Mouse (Mus musculus): Measurements from ENCODE around the gene Syk. TPM values are rescaled to one million over a fixed set of nuclear protein-coding genes. Genes with fewer than 3 reads are reported as not detected.

Syk gene
- total RNA-seq, 1 experiment from 2014 or later, result 5.7 TPM

DNA sequence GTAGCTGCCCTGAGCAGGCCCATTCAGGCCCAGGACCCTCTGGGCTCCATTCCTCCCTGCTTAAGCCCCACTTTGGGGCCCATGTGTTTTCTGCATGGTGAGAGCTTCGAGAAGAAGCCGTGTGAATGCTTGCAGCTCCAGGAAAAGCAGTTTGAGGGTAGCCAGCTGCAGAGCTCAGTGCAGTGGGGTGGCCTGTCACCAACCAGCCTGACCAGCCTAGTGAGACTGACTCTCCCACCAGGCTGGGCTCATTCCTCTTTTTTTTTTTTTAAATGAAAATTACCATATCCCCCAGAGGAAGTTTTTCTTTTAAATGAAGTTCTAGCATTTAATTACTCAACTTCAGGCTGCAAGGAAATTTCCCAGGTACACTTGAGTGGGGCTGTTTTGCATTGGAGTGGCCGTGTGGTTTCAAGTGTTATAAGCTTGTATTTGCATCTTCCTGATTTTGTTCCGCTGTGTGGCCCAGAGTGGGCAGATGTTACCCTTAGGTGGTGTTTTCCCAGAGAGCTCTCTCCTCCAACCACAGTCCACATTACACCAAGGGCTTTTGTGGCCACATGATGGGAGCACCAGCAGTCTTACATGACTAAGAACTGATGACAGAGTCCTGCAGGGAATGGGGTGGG, 17.2 kb downstream of the Syk start:
- no peak for DNase-seq

DNA sequence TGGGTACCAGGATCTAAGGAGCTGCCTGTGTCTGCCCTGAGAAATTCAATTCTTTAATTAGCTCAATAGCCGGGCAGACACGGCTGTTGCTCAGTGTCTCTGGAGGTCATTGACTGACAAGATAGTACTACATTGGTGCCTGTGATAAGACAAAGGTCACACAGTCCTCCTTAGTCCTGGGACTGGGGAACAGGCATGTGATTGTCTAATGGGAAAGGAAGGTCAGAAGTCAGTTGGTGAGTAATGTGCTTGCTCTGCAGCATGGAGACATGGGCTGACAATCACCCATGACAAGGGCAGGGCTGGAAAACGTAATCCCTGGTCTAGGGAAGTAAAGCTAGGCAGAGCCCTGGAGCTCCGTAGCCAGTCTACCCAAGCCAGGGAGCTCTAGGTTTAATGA, 19.8 kb downstream of the Syk start:
- DNase-seq, result peak; percentile 28

DNA sequence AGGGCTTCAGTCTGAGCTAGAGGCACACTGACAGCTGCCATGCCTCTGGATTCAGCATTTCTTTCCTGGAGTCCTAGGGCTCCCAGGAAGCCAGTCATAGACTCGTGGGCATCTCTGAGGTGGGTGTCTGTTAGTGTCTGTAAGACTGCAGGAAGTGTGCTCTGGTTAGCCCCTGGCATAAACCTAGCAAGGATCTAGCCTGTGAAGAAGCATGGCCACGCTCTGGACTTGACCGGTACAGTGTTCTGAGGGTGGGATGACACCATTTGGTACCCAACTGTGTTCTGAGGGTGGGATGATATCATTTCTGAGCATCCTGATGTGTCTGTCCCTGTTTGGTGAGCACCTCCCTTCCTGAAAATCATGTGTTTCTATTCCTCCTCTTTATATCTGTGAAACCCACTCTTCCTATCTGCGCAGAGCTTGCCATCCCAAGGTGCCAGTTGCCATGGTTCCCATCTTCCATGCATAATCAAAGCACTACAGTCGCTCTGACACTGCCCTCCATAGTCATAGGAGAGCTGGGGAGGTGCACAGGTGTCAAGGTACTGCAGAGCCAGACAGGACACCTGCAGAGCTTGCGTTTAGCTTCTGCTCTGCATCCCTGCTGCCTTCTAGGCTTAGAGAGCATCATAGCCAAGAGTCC, 20.9 kb downstream of the Syk start:
- DNase-seq, result no peak

DNA sequence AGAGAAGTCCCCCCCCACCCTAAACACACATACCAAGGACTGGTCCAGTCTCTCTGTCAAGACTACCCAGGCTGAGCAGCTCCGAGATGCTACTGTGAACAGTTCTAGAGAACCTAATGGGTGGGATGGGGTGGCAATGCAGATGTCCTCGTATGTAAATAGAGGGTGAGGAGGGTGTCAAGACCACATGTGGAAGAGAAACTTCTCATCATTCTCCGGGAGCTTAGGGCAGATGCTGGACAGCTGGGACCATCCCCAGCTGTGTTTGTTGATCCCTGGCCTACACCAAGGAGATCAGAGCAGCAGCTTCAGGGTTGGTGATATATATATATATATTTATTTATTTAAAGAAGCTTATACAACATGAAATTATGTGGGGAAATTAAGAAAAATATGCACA, 22.0 kb downstream of the Syk start:
- DNase-seq, result no peak

DNA sequence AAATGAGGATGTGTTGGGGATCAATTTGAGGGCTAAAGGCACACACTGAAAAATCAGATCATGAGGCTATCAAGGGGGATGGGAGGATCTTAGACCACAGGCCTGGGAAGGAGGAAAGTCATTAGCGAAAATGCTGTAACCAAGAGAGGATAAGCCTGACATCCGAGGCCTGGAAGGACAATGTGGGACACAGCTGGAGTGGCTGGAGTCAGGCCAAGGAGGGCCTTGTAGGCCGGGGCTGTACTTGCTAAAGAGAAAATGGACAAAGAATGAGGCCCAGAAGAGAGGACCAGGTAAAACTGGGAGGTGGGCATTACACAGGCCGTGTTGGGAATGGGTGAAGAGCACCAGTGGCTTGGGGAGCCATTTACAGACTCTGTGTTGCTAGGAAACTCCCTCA, 22.9 kb downstream of the Syk start:
- no peak for DNase-seq

DNA sequence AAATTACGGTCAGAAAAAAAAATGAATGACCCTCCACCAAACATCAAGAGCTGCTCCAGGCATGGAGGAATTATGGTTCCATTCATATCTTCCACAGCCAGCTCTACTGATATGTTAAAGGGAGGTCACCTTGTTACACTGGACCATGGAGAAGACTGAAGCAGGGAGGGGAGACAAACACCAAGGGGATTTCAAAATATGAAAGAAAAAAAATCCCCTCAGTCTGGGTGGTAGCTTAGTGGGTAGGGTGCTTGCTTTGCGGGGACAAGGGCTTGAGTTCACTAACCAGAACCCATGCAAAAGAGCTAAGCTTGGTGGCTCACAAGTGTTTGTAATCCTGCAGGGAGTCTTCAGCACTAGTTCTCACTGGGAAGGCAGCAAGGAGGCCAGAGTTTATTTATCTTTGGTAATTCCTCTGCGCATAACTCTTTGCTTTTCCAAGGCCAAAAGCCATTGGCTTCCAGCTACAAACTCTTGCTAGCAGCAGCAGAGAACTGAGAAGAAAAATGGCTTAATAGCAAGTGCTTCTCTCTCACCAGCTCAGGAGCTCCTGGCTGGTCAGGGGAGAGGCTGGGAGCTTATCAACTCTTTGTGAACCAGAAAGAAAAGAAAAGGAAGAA, 23.8 kb downstream of the Syk start:
- DNase-seq, result no peak

DNA sequence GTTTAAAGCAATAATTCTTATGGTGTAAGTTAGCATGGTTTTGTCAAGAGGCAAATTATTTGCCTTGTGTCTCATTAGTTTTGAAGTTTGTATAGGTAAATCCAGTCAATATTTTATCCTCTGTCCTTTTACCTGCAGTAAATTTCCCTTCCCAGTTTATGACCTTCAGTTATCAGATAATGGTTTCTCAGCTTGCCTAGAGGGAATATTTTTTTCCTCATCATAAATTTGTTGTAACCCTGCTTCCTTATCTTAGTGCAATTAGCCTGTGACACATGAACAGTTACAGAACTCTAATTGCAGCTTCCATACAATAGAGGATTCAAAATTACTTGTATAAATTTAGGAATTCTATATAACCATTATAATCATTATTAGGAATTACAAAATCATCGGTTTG, 25.0 kb downstream of the Syk start:
- DNase-seq, result no peak

DNA sequence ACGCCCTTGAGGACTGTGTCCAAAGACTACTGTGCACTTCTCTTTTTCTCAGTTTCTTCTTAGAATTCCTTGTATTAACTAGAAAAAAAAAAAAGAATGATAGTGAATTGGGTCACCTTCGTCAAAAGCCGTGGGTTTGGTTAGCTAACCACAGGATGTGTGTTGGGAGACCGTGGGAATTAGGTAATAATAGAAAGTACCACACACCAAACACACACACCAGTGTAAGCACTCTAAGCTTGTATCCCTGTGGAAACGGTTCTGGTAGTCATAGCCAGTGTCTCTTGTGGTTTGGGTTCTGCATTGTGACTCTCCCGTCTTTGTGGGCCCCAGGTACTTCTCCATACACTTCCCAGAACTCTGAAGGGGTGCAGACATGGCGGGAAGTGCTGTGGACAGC, 27.5 kb downstream of the Syk start:
- DNase-seq, result no peak

DNA sequence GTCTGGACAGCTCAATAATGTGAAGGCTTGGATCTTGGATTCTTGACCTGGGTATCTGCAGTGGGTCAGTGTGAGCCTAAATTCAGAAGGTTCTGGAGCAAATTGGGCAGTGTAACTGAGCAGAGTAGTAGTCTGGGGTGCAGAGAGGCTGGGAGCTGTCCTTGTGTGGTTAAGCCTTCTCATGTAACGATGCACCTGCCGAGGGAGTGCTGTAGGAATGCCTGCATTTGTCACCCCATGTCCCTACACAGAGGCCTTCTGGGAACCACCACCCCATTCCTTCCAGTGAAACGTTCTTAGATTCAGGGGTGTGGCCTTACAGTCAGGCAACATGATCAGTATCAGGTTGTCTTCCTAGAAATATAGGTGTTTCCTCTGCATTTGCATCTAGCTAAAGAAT, 30.3 kb downstream of the Syk start:
- no peak for DNase-seq

DNA sequence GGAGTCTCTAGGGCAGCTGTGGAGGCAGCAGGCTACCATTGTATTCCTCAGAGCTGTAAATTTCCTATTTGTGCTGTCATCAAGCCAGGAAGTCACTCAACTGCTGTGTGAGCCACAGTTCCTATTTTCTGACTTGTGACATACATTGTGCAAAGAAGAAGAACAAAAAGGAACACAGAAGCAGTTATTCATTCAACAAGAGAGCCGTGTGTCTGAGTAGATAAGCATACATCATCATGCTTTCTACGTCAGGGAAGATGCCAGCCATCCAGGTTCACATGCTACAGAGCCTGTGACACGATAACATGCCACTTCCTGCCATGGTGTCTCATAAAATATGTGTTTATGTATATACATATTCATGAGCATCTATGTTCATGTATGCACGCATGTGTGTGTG, 32.1 kb downstream of the Syk start:
- DNase-seq, result no peak

DNA sequence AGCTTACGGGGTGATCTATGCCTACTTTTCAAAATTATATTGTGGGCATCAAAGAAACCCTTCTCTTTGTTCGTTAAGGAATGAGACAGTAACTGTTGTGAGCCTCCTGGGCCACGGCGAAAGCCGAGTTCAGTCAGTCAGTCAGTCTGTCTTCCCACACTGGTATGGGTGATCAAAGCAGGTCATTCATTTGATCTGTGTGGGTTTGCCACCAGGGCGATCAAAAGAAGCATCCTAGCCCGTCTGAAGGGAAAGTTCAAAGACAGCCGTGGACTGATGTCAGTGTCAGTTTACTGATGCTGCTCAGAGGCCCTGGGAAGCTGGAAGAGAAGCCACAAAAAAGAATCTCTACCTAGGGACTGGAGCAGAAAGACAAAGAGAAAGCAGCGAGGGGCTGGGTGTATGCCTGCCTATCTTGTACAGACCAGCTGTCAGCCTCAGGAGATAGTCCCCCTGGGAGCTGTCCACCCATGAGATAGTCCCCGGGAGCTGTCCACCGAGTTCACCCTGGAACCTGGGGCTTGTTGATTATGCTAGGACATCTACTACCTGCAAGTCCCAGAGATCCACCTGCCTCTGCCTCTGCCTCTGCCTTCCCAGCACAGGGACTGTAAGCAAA, 34.2 kb downstream of the Syk start:
- no peak for DNase-seq

DNA sequence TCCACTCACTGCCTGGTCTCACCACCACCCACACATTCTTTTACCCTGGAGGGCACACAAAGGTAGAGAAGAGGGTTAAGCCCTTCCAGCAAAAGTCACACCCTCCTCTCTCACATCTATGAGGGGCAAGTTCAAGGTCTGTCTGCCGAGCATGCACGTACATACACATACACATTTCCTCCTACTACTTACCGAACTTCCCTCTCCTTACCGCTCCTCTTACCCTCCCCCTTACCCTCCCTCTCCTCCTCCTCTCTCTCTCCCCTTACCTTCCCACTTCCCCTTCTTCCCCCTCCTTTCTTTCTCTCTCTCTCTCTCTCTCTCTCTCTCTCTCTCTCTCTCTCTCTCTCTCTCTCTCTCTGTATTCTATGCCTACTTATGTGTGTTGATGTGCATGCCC, 35.6 kb downstream of the Syk start:
- no peak for DNase-seq

DNA sequence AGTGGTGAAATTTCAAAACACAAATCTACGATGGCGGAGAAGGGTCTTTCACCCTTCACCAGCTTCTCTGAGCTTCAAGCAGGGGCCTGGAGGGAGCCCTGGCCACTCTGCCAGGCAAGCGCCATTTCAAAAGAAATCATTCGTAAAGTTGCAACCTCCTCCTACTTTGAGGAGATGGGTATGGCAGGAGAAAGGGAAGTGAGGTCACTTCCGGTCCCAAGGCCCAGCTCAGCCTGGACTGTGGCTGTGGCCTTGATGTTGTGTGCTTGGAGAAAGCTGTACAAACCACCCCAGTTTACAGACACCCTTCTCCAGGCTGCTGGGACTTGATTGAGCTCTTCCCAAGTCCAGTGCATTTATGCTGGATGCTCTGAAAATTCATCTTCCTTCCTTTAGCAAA, 36.5 kb downstream of the Syk start:
- DNase-seq, result no peak

DNA sequence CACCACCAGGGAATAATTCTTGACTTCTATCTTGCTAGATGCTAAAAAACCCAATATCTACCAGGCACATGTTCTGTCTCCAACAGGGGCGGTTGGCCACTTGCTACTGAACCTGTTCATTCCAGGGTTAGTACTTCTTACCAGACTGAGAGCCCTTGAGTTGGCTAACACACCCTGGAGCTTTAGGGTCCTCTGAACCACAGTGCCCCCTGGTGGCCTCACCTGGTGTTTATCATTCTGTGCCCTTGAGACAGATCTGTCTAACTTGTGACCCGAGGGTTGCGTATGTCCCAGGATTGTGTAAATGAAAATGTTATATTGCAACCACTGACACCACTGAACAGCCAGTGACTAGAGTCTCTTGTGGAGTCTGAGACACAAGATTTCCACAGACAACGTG, 41.1 kb downstream of the Syk start:
- DNase-seq, result peak; percentile 85

DNA sequence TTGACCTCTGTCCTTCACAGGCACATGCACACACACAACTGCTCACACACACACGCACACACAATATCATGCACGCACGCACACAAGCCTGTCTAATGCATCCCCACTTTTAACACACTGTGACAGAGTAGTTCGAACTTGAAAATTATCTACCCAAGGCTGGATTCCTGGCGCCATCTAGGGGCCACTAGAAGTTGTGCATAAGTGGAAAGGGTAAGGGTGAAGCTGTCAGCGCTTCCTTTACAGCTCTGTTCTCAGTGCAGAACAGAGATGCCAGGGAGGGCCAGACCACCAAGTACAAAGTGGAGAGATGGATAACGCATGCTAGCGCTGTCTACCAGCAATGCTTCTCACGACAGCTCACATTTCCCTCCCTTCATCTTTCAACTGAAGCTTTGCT, 45.6 kb downstream of the Syk start:
- DNase-seq, result peak; percentile 62

DNA sequence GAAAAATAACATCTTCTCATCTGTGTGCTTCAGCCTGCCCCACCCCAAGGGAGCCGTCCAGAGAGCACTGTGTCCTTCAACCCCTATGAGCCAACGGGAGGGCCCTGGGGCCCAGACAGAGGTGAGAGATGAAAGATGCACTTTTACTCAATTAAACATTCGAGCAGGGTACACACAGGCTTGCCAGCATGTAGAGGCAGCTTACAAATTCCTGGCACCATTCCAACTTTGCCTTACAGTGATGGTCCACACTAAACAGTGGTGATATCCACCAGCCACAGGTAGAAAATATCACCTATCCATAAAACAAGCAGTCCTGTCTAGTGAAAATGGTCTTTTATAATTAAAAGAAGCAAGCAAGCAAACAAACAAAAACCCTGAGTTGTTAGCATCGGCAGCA, 48.7 kb downstream of the Syk start:
- no peak for DNase-seq

DNA sequence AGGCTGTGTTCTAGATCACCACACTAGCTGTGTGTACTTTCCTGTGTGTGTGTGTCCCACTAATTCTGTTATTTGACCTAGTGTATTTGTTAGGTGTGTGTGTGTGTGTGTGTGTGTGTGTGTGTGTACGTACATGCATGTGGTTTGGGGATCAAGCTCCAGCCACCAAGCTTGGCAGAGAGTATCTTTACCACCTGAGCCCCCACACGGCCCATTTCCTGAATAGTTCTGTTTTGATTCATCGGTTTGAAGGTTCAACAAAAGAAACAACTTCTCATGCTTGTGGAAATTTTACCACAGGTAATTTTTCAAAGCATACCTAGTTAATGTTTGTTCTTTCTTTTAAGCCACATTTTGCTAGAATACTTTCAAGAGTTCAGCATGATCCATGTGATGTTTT, 52.5 kb downstream of the Syk start:
- DNase-seq, result no peak

DNA sequence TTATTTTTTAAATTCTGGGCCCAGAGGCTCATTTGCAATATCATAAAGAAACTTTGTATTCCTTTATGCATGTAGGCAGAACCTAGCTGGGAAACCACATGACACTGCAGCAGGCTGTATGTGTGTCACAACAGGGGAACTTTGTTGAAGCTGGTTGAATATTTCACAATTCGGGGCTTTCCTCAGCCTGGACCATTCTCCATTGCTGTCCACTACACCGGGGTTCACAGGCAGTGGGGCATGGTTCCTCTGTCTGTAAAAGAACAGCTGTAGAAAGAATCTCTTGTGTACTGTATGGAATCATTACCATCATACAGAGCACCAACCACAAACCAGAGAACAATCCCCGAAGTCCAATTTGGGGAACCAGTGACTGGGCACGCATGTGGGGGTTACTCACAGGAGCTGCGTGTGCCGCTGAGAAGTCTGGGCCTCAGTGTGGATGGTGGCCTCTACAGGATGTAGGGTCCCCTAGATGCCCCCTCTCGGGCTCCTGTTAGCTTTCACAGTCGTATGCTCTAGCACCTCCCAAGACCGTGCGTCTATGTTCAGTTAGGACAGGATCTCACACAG, 53.3 kb downstream of the Syk start:
- DNase-seq, result no peak

DNA sequence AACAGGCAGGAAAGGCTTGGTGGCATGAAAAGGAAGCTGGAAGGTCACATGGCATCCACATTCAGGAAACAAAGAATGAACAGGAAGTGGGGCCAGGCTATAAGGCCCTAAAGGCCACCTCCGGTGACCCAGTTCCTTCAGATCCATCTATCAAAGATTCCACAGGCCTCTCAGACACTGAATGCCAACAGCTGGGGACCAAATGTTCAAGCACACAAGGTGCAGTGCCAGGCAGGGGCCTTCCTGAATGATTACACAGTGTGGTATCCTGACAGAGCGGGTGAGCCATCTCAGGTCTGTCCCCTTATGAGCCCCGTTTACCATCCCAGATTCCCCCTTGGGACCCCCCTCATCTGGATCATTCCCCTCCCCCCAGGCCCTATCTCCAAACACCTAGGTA, 63.6 kb downstream of the Syk start:
- DNase-seq, result no peak

DNA sequence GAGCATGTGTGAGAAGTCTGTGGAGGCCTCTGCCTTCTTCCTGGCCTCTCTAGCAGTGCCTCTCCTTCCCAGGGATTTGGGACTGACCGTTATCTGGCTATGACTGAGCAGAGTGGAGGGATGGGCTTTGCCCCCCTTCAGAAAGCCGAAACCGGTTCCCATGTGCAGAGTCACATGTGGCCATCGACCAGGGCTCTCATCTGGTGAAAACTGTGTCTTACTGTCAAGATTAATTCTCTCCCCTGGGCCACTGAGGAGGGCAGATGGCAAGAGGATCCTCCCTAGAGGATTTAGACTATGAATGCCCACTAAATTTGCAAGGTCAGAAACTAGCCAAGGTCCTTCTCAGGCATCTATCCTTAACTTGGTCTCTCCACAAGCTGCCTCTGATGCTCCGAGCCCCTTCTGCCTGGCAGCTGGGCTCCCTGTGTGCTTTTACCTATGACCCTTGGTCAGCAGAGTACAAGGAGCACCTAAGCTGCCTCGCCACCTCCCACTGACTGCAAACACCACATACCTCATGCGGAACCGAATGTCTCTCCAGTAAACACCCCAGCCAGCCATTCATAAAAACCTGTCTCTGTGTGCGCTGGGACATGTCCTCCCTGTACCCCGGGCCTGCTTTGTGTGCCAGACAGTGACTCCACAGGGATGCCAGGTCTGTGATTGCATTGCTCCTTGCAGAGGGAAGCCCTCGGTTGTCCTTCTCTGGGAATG, 65.2 kb downstream of the Syk start:
- DNase-seq, result no peak

DNA sequence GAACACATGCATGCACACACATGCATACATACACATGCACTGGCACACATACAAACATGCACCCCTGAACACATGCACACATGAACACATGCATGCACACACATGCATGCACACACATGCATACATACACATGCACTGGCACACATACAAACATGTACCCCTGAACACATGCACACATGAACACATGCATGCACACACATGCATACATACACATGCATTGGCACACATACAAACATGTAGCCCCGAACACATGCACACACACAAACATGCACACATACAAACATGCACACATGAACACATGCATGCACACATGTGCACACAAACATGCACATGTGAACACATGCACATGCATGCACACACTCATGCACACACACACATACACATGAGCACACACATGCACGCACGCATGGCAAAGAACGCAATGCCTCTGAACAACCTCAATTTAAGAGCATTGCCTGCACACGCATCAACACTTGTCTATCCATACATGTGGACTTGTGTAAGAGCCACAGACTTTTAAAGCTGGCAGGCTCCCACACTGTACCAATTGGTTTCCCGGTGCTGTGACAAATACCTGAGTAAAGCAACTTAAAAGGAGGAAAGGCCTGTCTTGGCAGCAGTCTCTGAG, 66.9 kb downstream of the Syk start:
- no peak for DNase-seq
